Mouse (Mus musculus): Measurements from ENCODE around the gene Lenep.

GRCm38 (mm10) chr3:89359630-89360029, 43.0 kb downstream of the Lenep start:
- TF ChIP-seq HCFC1 (IDR thresholded peaks at IDR 0.05; ENCODE audit: low read depth, low read length) (no peak), CTCF (IDR thresholded peaks at IDR 0.05 in 2 of 3, conservative IDR thresholded peaks at IDR 0.05 in 1 of 3; ENCODE audit: control insufficient read depth in 1 of 3, insufficient read depth in 1 of 3, low read depth in 2 of 3, low read length in 3 of 3, poor library complexity in 1 of 3, severe bottlenecking in 1 of 3) (no peak)
